Mouse (Mus musculus): ENCODE measurements around the gene Kat2a. TPM values are rescaled to one million over a fixed set of nuclear protein-coding genes. Genes with fewer than 3 reads are reported as not detected.

Kat2a gene
- polyA plus RNA-seq, 2 experiments: 55.8 to 70.8 TPM

- no peak overlapping the region for H3K27ac ChIP-seq (replicated peaks; ENCODE audit: low read depth, low read length)
- no peak overlapping the region for H3K9ac ChIP-seq (ENCODE audit: low read depth, low read length, severe bottlenecking)
- H3K9me3 ChIP-seq (ENCODE audit: control insufficient read depth, low read length): no peaks in the 10 kb centered on the region
- no peak for DNase-seq (ENCODE audit: low spot score)
- H3K4me1 ChIP-seq (ENCODE audit: control insufficient read depth, insufficient read depth, low read length): peaks cover 7% of the 10 kb centered on the region; the same call in 1 of the 2 replicates
- H3K4me2 ChIP-seq (replicated peaks; ENCODE audit: low read depth, low read length, severe bottlenecking): no peak overlapping the region
- no peaks in the 10 kb centered on the region for H3K36me3 ChIP-seq (ENCODE audit: control insufficient read depth, insufficient read depth, low read length)
- 69% methylated on average over 6 of the region's 6 CpGs for WGBS
- no peak overlapping the region for H3K4me3 ChIP-seq (replicated peaks; ENCODE audit: low read length)
- no peak for TF ChIP-seq POLR2A (IDR thresholded peaks at IDR 0.05; ENCODE audit: borderline replicate concordance, extremely low read depth, insufficient read depth, insufficient read length)
- H3K27me3 ChIP-seq (ENCODE audit: control insufficient read depth, insufficient read depth, low read length): no peaks in the 10 kb centered on the region
- ATAC-seq (ENCODE audit: low FRiP score, low read depth): no peak
These were observed 29.1 kb upstream of the Kat2a start for GRCm38 (mm10) chr11:100741348-100741747.

GRCm38 (mm10) chr11:100738749-100739148 lies 26.5 kb upstream of the Kat2a start:
- 0 out of 2 replicates have a peak overlapping the region, but pooled peaks have one; percentile 14 for H3K27ac ChIP-seq (replicated peaks; ENCODE audit: low read depth, low read length)

GRCm38 (mm10) chr11:100738066-100738604 lies 25.9 kb upstream of the Kat2a start, which contains the start of gene Rab5c:
Gene Rab5c (minus strand): TSS chr11:100738215.
- 0 out of 2 replicates have a peak, but pooled peaks have one; percentile 24 for TF ChIP-seq POLR2A (IDR thresholded peaks at IDR 0.05; ENCODE audit: borderline replicate concordance, extremely low read depth, insufficient read depth, insufficient read length)
- peaks cover 8% of the 10 kb centered on the region for H3K36me3 ChIP-seq (ENCODE audit: control insufficient read depth, insufficient read depth, low read length)
- H3K27me3 ChIP-seq (ENCODE audit: control insufficient read depth, insufficient read depth, low read length): no peaks in the 10 kb centered on the region
- DNase-seq (ENCODE audit: low spot score) (peak; percentile 99), ATAC-seq (ENCODE audit: low FRiP score, low read depth) (peak; percentile 100)
- under 1% methylated on average over 33 of the region's 39 CpGs for WGBS
- H3K4me3 ChIP-seq (replicated peaks; ENCODE audit: low read length): peak within 1 kb of the TSS; percentile 95
- no peaks in the 10 kb centered on the region for H3K9me3 ChIP-seq (ENCODE audit: control insufficient read depth, low read length)
- peak within 1 kb of the TSS; percentile 82 for H3K4me2 ChIP-seq (replicated peaks; ENCODE audit: low read depth, low read length, severe bottlenecking)
- peaks cover 7% of the 10 kb centered on the region; the same call in 1 of the 2 replicates for H3K4me1 ChIP-seq (ENCODE audit: control insufficient read depth, insufficient read depth, low read length)
- H3K9ac ChIP-seq (ENCODE audit: low read depth, low read length, severe bottlenecking): peak within 1 kb of the TSS; percentile 93
- H3K27ac ChIP-seq (replicated peaks; ENCODE audit: low read depth, low read length): peak within 1 kb of the TSS; percentile 14; the same call in 1 of the 2 replicates

More at GRCm38 (mm10) chr11:100738749-100739148, 26.5 kb upstream of the Kat2a start:
- Histone ChIP-seq H3K36me3 (ENCODE audit: control insufficient read depth, insufficient read depth, low read length) (peaks cover 5% of the 10 kb centered on the region; the same call in 1 of the 2 replicates), H3K9me3 (ENCODE audit: control insufficient read depth, low read length) (no peaks in the 10 kb centered on the region), H3K4me1 (ENCODE audit: control insufficient read depth, insufficient read depth, low read length) (peaks cover 7% of the 10 kb centered on the region; the same call in 1 of the 2 replicates), H3K27me3 (ENCODE audit: control insufficient read depth, insufficient read depth, low read length) (no peaks in the 10 kb centered on the region), H3K4me2 (replicated peaks; ENCODE audit: low read depth, low read length, severe bottlenecking) (peak overlapping the region; percentile 82), H3K9ac (ENCODE audit: low read depth, low read length, severe bottlenecking) (peak overlapping the region; percentile 93; the same call in 1 of the 2 replicates), H3K4me3 (replicated peaks; ENCODE audit: low read length) (peak overlapping the region; percentile 95)
- no peak for ATAC-seq (ENCODE audit: low FRiP score, low read depth)
- no peak for DNase-seq (ENCODE audit: low spot score)
- TF ChIP-seq POLR2A (IDR thresholded peaks at IDR 0.05; ENCODE audit: borderline replicate concordance, extremely low read depth, insufficient read depth, insufficient read length): no peak
- WGBS: 21% methylated on average over 5 of the region's 5 CpGs

GRCm38 (mm10) chr11:100737105-100737733 lies 25.0 kb upstream of the Kat2a start:
- ATAC-seq (ENCODE audit: low FRiP score, low read depth): no peak
- Histone ChIP-seq H3K27me3 (ENCODE audit: control insufficient read depth, insufficient read depth, low read length) (no peaks in the 10 kb centered on the region), H3K9ac (ENCODE audit: low read depth, low read length, severe bottlenecking) (peak overlapping the region; percentile 93), H3K4me1 (ENCODE audit: control insufficient read depth, insufficient read depth, low read length) (peaks cover 7% of the 10 kb centered on the region; the same call in 1 of the 2 replicates), H3K27ac (replicated peaks; ENCODE audit: low read depth, low read length) (no peak overlapping the region; the same call in 1 of the 2 replicates), H3K9me3 (ENCODE audit: control insufficient read depth, low read length) (no peaks in the 10 kb centered on the region), H3K4me3 (replicated peaks; ENCODE audit: low read length) (peak overlapping the region; percentile 95), H3K4me2 (replicated peaks; ENCODE audit: low read depth, low read length, severe bottlenecking) (peak overlapping the region; percentile 82), H3K36me3 (ENCODE audit: control insufficient read depth, insufficient read depth, low read length) (peaks cover 8% of the 10 kb centered on the region)
- 4% methylated on average over 13 of the region's 13 CpGs for WGBS
- DNase-seq (ENCODE audit: low spot score): no peak
- no peak for TF ChIP-seq POLR2A (IDR thresholded peaks at IDR 0.05; ENCODE audit: borderline replicate concordance, extremely low read depth, insufficient read depth, insufficient read length)

- H3K27ac ChIP-seq (replicated peaks; ENCODE audit: low read depth, low read length): no peak overlapping the region
- no peaks in the 10 kb centered on the region for H3K27me3 ChIP-seq (ENCODE audit: control insufficient read depth, insufficient read depth, low read length)
- peaks cover 8% of the 10 kb centered on the region for H3K36me3 ChIP-seq (ENCODE audit: control insufficient read depth, insufficient read depth, low read length)
- H3K4me2 ChIP-seq (replicated peaks; ENCODE audit: low read depth, low read length, severe bottlenecking): peak overlapping the region; percentile 82
- H3K4me3 ChIP-seq (replicated peaks; ENCODE audit: low read length): peak overlapping the region; percentile 95
- H3K9ac ChIP-seq (ENCODE audit: low read depth, low read length, severe bottlenecking): peak overlapping the region; percentile 93
- no peak for TF ChIP-seq POLR2A (IDR thresholded peaks at IDR 0.05; ENCODE audit: borderline replicate concordance, extremely low read depth, insufficient read depth, insufficient read length)
- no peaks in the 10 kb centered on the region for H3K9me3 ChIP-seq (ENCODE audit: control insufficient read depth, low read length)
- WGBS: 84% methylated on average over 4 of the region's 4 CpGs
- peaks cover 7% of the 10 kb centered on the region; the same call in 1 of the 2 replicates for H3K4me1 ChIP-seq (ENCODE audit: control insufficient read depth, insufficient read depth, low read length)
- ATAC-seq (ENCODE audit: low FRiP score, low read depth): no peak
- no peak for DNase-seq (ENCODE audit: low spot score)
These were observed 24.4 kb upstream of the Kat2a start for GRCm38 (mm10) chr11:100736746-100737080.

All from limb, embryonic 14.5 days (tissue).